Comparison of ENCODE assay signal across 11 mouse cellular contexts in genomic region chr11:76429556-76429955, GRCm38 (mm10). TPM values are rescaled to one million over a fixed set of nuclear protein-coding genes. Genes with fewer than 3 reads are reported as not detected.
DNase-seq lines count a peak whose midpoint lies in the region; ATAC-seq and TF ChIP-seq lines count a peak whose summit lies in the region.
"Had no signal": no experiment of that assay in that cellular context is flagged by ENCODE, and none has a peak within 500 bp of the region (broad histone marks: within the 10 kb centered on the region; RNA-seq: fewer than 3 reads in every experiment).

No protein-coding gene starts in this region.

- no peaks in the 10 kb centered on the region for H3K4me1 ChIP-seq in forebrain, embryonic 11.5 days (replicated peaks; ENCODE audit: control insufficient read depth, insufficient read depth, low read length)
- peaks cover 13% of the 10 kb centered on the region; the same call in 1 of the 2 replicates for H3K4me1 ChIP-seq in forebrain, embryonic 13.5 days
- 0 out of 2 replicates have a peak, but pooled peaks cover 6% of the 10 kb centered on the region for H3K4me1 ChIP-seq in intestine, postnatal 0 days (replicated peaks; ENCODE audit: control insufficient read depth, insufficient read depth, low read length)

- DNase-seq in forebrain, embryonic 11.5 days (ENCODE audit: low spot score), result no peak
- DNase-seq in left cerebral cortex, adult 2 months (ENCODE audit: extremely low spot score in 1 of 2, low spot score in 2 of 2), result no peak
- no peak for DNase-seq in left cerebral cortex, adult 9 months (ENCODE audit: low spot score in 2 of 2)
- peak; percentile 40 for DNase-seq in skeletal muscle tissue, adult 2 months (ENCODE audit: low read depth, low spot score)
- no peak for DNase-seq in frontal cortex, postnatal 10 days (ENCODE audit: low spot score in 2 of 2)
- no peak for DNase-seq in urinary bladder, postnatal 10 days (ENCODE audit: low spot score)
- DNase-seq: cerebellum, adult 9-10 months; kidney, adult 9 months had no signal

- no peaks in the 10 kb centered on the region for H3K27me3 ChIP-seq in forebrain, embryonic 11.5 days (ENCODE audit: control insufficient read depth, insufficient read depth, low read length)
- no peaks in the 10 kb centered on the region for H3K27me3 ChIP-seq in forebrain, embryonic 13.5 days
- no peaks in the 10 kb centered on the region for H3K27me3 ChIP-seq in intestine, postnatal 0 days (replicated peaks; ENCODE audit: control insufficient read depth, insufficient read depth, low read length)

- no peaks in the 10 kb centered on the region for H3K9me3 ChIP-seq in forebrain, embryonic 11.5 days (ENCODE audit: control insufficient read depth, low read length)
- H3K9me3 ChIP-seq in forebrain, embryonic 13.5 days (replicated peaks), result no peaks in the 10 kb centered on the region
- H3K9me3 ChIP-seq in intestine, postnatal 0 days (ENCODE audit: control insufficient read depth), result no peaks in the 10 kb centered on the region

- H3K9ac ChIP-seq in forebrain, embryonic 11.5 days (ENCODE audit: low read length), result no peak overlapping the region
- no peak overlapping the region for H3K9ac ChIP-seq in forebrain, embryonic 13.5 days
- no peak overlapping the region for H3K9ac ChIP-seq in intestine, postnatal 0 days (ENCODE audit: low read depth, low read length)

- no peak overlapping the region for H3K4me2 ChIP-seq in forebrain, embryonic 11.5 days (ENCODE audit: low read depth, low read length, severe bottlenecking)
- H3K4me2 ChIP-seq in forebrain, embryonic 13.5 days, result no peak overlapping the region
- H3K4me2 ChIP-seq in intestine, postnatal 0 days (replicated peaks; ENCODE audit: low read depth), result no peak overlapping the region

- 0 out of 2 replicates have a peak overlapping the region, but pooled peaks have one; percentile 12 for H3K27ac ChIP-seq in forebrain, embryonic 11.5 days (ENCODE audit: low read depth, low read length)
- H3K27ac ChIP-seq in forebrain, embryonic 13.5 days, result no peak overlapping the region; the same call in 1 of the 2 replicates
- H3K27ac ChIP-seq in left cerebral cortex, adult 2 months, result peak overlapping the region; percentile 60; the same call in 1 of the 2 replicates
- H3K27ac ChIP-seq in intestine, postnatal 0 days (ENCODE audit: low read depth, low read length), result peak overlapping the region; percentile 15; the same call in 1 of the 2 replicates
- H3K27ac ChIP-seq: macrophage had no signal

- H3K4me3 ChIP-seq in forebrain, embryonic 11.5 days (ENCODE audit: low read depth, low read length), result no peak overlapping the region
- H3K4me3 ChIP-seq in forebrain, embryonic 13.5 days, result no peak overlapping the region
- no peak overlapping the region for H3K4me3 ChIP-seq in left cerebral cortex, adult 2 months
- no peak overlapping the region for H3K4me3 ChIP-seq in intestine, postnatal 0 days (ENCODE audit: low read depth, low read length)

- intact Hi-C loops in left cerebral cortex, adult 2 months (cut with DNase I), result no loop called here

- H3K36me3 ChIP-seq in forebrain, embryonic 11.5 days (ENCODE audit: control insufficient read depth, insufficient read depth, low read length), result no peaks in the 10 kb centered on the region
- H3K36me3 ChIP-seq in forebrain, embryonic 13.5 days (ENCODE audit: poor library complexity, severe bottlenecking), result peaks cover 34% of the 10 kb centered on the region
- H3K36me3 ChIP-seq in intestine, postnatal 0 days (ENCODE audit: control insufficient read depth, insufficient read depth), result peaks cover 60% of the 10 kb centered on the region

- WGBS in forebrain, embryonic 11.5 days, result 61% methylated on average over 7 of the region's 7 CpGs
- 65% methylated on average over 7 of the region's 7 CpGs for WGBS in forebrain, embryonic 13.5 days
- WGBS in intestine, postnatal 0 days, result 59% methylated on average over 7 of the region's 7 CpGs

- ATAC-seq in forebrain, embryonic 11.5 days (replicated peaks; ENCODE audit: low FRiP score), result no peak
- no peak for ATAC-seq in forebrain, embryonic 13.5 days
- no peak for ATAC-seq in intestine, postnatal 0 days

- TF ChIP-seq CTCF in left cerebral cortex, adult 2 months (IDR thresholded peaks at IDR 0.05), result no peak
- TF ChIP-seq CTCF in intestine, postnatal 0 days (IDR thresholded peaks at IDR 0.05; ENCODE audit: low read depth), result no peak

RNA-seq across cellular contexts. Expression of gene Timm22, which starts 22.8 kb away (rescaled TPM):
- polyA plus RNA-seq in forebrain, embryonic 11.5 days (2014; fragmentation: Nextera tagmentation; extraction: Ambion mirVana), result 109 and 113 TPM in 2 replicates
- polyA plus RNA-seq in forebrain, embryonic 13.5 days (2015; fragmentation: Nextera tagmentation; extraction: Ambion mirVana), result 102 and 104 TPM in 2 replicates
- total RNA-seq in left cerebral cortex, adult 2 months (2021), result 10 to 100 TPM; 30.3 to 38.8 TPM
- 95.2 and 96.0 TPM in 2 replicates for polyA plus RNA-seq in intestine, postnatal 0 days (2015; fragmentation: Nextera tagmentation; extraction: Ambion mirVana)

RNA-seq across cellular contexts. Expression of gene Nxn, which starts 30.6 kb away (rescaled TPM):
- polyA plus RNA-seq in forebrain, embryonic 11.5 days (2014; fragmentation: Nextera tagmentation; extraction: Ambion mirVana), result 52.3 and 65.1 TPM in 2 replicates
- 23.4 and 29.9 TPM in 2 replicates for polyA plus RNA-seq in forebrain, embryonic 13.5 days (2015; fragmentation: Nextera tagmentation; extraction: Ambion mirVana)
- total RNA-seq in left cerebral cortex, adult 2 months (2021), result 10 to 100 TPM; 11.2 TPM
- 14.9 and 15.9 TPM in 2 replicates for polyA plus RNA-seq in intestine, postnatal 0 days (2015; fragmentation: Nextera tagmentation; extraction: Ambion mirVana)
